Mouse (Mus musculus): Measurements from ENCODE around the gene Scn3b. TPM values are rescaled to one million over a fixed set of nuclear protein-coding genes. Genes with fewer than 3 reads are reported as not detected.
A peak's percentile ranks its signal among the peaks of the same experiment; 100 is the strongest.

The Scn3b gene
- polyA plus RNA-seq, 1 experiment: 33.2 TPM

DNA sequence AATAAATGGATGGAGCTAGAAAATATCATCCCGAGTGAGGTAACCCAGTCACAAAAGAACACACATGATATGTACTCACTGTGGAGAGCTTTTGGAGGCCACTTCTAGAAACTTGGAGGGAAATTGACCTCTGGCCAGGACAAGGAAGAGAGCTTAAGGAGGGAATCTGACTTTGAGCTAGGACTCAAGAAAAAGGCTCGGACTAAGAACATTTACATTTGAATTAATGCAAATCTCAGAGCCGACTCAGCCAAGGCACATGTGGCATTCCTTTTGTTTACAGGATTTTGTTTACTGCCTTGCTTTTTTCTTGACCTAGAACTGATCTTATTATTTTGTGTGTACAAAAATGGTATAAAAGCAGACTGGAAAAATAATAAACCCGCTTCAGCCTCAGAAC lies 29.3 kb upstream of the Scn3b start:
- no peaks in the 10 kb centered on the region for H3K4me1 ChIP-seq (ENCODE audit: control insufficient read depth, insufficient read depth, low read length)
- DNase-seq: no peak
- 58% methylated on average over 4 of the region's 4 CpGs for WGBS
- H3K4me3 ChIP-seq (replicated peaks; ENCODE audit: extremely low read depth, low read depth, low read length): no peak overlapping the region
- TF ChIP-seq CTCF (IDR thresholded peaks at IDR 0.05; ENCODE audit: insufficient read depth, low read length): no peak
- TF ChIP-seq POLR2A (IDR thresholded peaks at IDR 0.05; ENCODE audit: borderline replicate concordance, extremely low read depth, low read depth, low read length): no peak

DNA sequence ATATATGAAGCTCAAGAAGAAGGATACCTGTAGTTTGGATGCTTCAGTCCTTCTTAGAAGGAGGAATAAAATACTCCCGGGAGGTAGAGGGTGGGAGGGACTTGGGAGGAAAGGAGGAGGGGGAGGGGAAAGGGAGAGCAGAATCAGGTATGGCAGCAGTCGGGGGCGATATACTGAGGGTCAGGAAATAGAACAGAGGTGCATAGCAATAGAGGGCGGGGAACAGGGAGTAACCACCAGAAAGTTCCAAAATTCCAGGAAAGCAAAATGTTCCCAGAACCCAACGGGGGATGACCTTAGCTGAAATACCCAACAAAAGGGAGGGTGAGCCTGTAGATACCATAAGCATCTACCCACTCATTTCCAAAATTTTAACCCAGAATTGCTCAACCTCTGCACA lies 28.7 kb upstream of the Scn3b start:
- Histone ChIP-seq H3K4me1 (ENCODE audit: control insufficient read depth, insufficient read depth, low read length) (no peaks in the 10 kb centered on the region), H3K4me3 (replicated peaks; ENCODE audit: extremely low read depth, low read depth, low read length) (no peak overlapping the region)
- TF ChIP-seq POLR2A (IDR thresholded peaks at IDR 0.05; ENCODE audit: borderline replicate concordance, extremely low read depth, low read depth, low read length) (no peak), CTCF (IDR thresholded peaks at IDR 0.05; ENCODE audit: insufficient read depth, low read length) (no peak)
- 44% methylated on average over 5 of the region's 5 CpGs for WGBS
- DNase-seq: no peak

DNA sequence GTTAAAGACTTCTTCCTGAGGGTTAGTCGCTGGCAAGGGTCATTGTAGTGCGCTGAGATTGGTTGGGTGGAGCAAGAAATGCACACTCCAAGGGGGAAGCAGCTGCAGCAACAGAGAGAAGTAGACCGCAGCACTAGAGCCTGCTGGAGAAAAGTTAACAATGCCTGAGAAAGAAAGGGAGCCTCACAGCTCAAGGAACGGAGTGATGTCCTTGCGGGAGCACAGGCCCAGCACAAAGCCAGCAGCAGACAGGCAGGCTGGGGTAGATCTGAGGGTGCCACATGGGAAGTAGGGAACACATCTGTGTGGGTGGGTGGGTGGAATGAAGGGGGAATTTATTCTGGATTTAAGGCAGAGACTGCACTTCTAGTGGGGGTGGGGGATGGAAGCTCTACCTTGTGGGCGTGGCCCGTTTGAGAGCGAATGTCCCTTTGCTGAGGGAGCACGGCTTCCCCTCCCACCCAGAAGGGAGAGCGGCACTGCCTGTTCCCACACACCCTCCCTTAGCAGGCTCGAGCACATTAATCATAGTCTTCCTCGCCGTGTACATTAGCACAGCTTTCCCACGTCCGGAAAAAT lies 27.7 kb upstream of the Scn3b start:
- Histone ChIP-seq H3K4me1 (ENCODE audit: control insufficient read depth, insufficient read depth, low read length) (no peaks in the 10 kb centered on the region), H3K4me3 (replicated peaks; ENCODE audit: extremely low read depth, low read depth, low read length) (peak overlapping the region; percentile 12)
- DNase-seq: peak; percentile 25
- TF ChIP-seq CTCF (IDR thresholded peaks at IDR 0.05; ENCODE audit: insufficient read depth, low read length) (no peak), POLR2A (IDR thresholded peaks at IDR 0.05; ENCODE audit: borderline replicate concordance, extremely low read depth, low read depth, low read length) (no peak; the same call in 1 of the 2 replicates)
- WGBS: 3% methylated on average over 15 of the region's 15 CpGs

DNA sequence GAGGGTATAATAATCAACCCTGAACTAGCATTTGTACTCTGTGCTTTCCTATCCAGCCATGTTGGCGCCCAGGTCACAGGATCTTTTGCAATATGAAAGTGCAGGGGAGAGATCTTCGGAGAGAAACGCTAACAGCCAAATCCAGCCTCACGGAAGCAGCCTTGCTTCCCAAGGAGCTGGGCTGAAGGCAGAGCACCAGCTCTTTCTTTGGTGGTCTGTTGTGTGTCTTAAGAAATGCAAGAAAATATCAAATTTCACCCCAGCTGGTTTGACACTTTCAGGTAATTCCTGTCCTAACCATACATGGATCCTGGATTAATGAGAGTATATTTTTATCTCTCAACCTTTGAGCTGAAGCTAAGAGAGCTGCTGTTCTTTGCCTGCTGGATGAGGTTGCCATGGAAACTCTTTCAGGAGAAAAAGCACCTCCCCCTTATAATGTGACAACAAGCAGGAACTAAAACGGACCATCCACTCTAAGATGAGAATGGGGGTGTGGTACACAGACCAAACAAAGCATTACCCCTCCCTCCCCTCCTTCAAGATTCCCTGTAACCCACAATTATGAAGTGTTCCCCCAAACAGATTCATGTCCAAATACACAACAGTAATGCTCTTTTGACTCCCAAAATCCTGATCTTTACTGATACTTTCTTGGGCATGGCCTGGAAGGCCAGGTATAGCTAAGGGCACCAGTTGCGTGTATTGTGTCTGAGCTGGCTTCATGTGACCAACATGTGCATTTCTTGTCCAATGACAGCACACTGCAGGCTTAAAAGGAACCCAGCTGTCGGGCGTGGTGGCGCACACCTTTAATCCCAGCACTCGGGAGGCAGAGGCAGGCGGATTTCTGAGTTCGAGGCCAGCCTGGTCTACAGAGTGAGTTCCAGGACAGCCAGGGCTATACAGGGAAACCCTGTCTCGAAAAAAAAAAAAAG lies 26.8 kb upstream of the Scn3b start:
- Histone ChIP-seq H3K4me1 (ENCODE audit: control insufficient read depth, insufficient read depth, low read length) (no peaks in the 10 kb centered on the region), H3K4me3 (replicated peaks; ENCODE audit: extremely low read depth, low read depth, low read length) (peak overlapping the region; percentile 12)
- DNase-seq: peak; percentile 14
- WGBS: 55% methylated on average over 13 of the region's 13 CpGs
- TF ChIP-seq POLR2A (IDR thresholded peaks at IDR 0.05; ENCODE audit: borderline replicate concordance, extremely low read depth, low read depth, low read length) (no peak), CTCF (IDR thresholded peaks at IDR 0.05; ENCODE audit: insufficient read depth, low read length) (no peak)

DNA sequence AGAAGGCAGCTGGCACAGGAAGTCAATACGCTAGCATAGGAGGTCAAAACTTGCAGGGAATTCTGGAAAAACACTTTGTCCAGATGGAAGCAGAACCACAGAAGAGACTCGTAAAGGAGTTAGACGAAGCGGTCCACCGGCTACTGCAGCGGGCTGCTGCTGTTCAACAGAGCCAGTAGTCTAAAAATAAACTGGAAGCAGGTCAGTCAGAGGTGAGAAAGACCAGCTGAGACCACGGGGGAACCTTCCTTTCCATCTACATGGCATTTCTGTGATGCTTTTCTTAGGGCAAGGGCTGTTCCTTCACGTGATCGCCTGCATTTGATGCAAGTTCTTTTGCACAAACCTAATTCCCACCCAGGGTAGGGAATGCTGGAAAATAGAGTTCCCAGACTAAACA lies 23.6 kb upstream of the Scn3b start:
- no peak for TF ChIP-seq CTCF (IDR thresholded peaks at IDR 0.05; ENCODE audit: insufficient read depth, low read length)
- TF ChIP-seq POLR2A (IDR thresholded peaks at IDR 0.05; ENCODE audit: borderline replicate concordance, extremely low read depth, low read depth, low read length): no peak
- DNase-seq: no peak
- no peak overlapping the region for H3K4me3 ChIP-seq (replicated peaks; ENCODE audit: extremely low read depth, low read depth, low read length)
- 56% methylated on average over 9 of the region's 9 CpGs for WGBS
- H3K4me1 ChIP-seq (ENCODE audit: control insufficient read depth, insufficient read depth, low read length): no peaks in the 10 kb centered on the region

DNA sequence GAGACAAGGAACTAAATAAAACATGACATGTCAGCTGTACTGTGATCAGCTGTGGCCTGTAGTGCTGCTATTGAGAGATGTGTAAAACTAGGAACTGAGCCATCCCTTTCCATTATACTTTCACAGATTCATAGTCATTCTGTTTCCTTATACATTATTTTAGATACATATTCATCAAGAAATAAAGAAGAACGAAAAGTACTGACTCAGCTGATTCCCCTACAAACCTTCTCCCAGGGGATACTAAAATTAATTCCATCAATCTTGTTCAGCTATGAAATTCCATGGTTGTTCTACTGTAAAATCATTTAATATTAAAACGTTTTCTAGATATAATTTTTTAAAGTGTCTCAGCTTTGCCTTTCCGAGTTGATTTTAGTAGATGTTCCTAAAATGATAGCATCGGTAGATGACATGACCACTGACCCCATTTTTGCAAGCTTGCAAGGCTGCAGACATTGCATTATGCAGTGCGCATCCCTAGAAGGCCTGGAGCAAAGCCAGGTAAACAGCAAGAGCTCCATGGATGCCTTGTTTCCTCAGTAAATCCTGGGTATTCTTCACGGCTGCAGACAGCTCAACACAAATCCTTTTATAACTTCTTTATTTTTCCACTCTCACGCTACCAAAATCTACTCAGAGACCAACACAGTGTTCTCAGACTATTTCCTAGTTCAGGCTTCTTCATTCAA lies 22.9 kb upstream of the Scn3b start:
- no peak for DNase-seq
- no peaks in the 10 kb centered on the region for H3K4me1 ChIP-seq (ENCODE audit: control insufficient read depth, insufficient read depth, low read length)
- TF ChIP-seq POLR2A (IDR thresholded peaks at IDR 0.05; ENCODE audit: borderline replicate concordance, extremely low read depth, low read depth, low read length) (no peak), CTCF (IDR thresholded peaks at IDR 0.05; ENCODE audit: insufficient read depth, low read length) (no peak)
- no peak overlapping the region for H3K4me3 ChIP-seq (replicated peaks; ENCODE audit: extremely low read depth, low read depth, low read length)
- 83% methylated on average over 7 of the region's 7 CpGs for WGBS

DNA sequence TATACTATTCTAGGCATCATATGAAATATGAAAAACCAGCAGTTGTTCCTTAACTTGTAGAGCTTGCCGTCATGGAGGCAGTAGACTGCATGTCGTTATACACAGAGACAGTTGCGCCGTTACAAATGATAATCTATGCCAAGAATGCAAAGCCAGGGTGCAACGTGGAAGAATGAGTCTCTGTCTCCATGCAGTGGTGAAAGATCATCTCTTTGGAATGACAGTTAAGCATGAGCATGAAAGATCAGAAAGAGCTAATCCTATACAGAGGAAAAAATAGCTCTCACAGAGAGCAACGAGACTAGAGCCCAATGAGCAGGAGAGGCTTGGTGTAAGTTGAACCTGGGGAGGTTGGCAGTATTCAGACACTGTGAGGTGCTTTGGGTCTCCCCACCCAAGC lies 22.3 kb upstream of the Scn3b start:
- TF ChIP-seq POLR2A (IDR thresholded peaks at IDR 0.05; ENCODE audit: borderline replicate concordance, extremely low read depth, low read depth, low read length) (no peak), CTCF (IDR thresholded peaks at IDR 0.05; ENCODE audit: insufficient read depth, low read length) (no peak)
- no peak overlapping the region for H3K4me3 ChIP-seq (replicated peaks; ENCODE audit: extremely low read depth, low read depth, low read length)
- 75% methylated on average over 6 of the region's 6 CpGs for WGBS
- no peak for DNase-seq
- peaks cover 4% of the 10 kb centered on the region; the same call in 1 of the 2 replicates for H3K4me1 ChIP-seq (ENCODE audit: control insufficient read depth, insufficient read depth, low read length)

DNA sequence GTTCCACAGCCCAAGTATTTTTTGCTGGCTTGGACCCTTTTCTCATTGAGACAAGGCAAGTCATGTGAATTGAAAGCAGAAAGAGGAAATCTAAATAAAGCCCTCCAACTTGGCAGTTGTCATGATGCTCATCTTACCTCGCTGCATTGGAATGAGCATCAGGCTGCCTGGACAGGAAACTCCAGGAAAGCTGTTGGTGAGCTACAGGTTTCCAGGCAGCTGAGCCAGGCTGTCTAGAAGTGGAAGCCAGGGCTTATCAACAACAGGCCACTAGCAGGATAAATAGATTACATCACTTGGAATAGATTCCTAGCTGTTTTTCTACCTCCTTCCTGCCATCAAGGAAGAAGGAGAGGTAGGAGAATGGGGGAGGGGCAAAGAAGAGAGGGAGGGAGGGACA lies 19.9 kb upstream of the Scn3b start:
- Histone ChIP-seq H3K4me1 (ENCODE audit: control insufficient read depth, insufficient read depth, low read length) (peaks cover 4% of the 10 kb centered on the region; the same call in 1 of the 2 replicates), H3K4me3 (replicated peaks; ENCODE audit: extremely low read depth, low read depth, low read length) (no peak overlapping the region)
- no peak for DNase-seq
- no peak for TF ChIP-seq POLR2A (IDR thresholded peaks at IDR 0.05; ENCODE audit: borderline replicate concordance, extremely low read depth, low read depth, low read length)
- 33% methylated on average over 1 of the region's 1 CpGs for WGBS

DNA sequence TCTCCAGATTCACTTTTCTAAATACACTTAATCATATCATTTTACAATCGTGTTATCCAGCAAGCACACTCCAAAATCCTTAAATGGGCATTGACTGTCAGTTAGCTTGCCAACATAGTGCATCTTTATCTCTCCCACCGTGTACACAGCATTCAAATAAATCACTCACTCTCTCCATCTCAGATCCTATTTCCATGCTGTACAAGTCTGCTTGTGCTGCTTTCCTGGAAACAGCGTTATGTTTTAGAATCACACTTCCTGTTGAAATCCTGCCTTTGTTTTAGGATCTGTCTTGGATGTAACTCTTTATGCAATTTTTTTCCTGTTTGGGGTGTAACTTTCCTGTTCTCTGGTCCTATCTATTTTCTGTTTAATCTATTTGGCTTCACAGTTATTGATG lies 16.6 kb upstream of the Scn3b start:
- no peak for TF ChIP-seq POLR2A (IDR thresholded peaks at IDR 0.05; ENCODE audit: borderline replicate concordance, extremely low read depth, low read depth, low read length)
- TF ChIP-seq CTCF (IDR thresholded peaks at IDR 0.05; ENCODE audit: insufficient read depth, low read length): no peak
- 28% methylated on average over 3 of the region's 3 CpGs for WGBS
- DNase-seq: no peak
- Histone ChIP-seq H3K4me3 (replicated peaks; ENCODE audit: extremely low read depth, low read depth, low read length) (no peak overlapping the region), H3K4me1 (ENCODE audit: control insufficient read depth, insufficient read depth, low read length) (peaks cover 4% of the 10 kb centered on the region; the same call in 1 of the 2 replicates)

Measured in lung, adult 2 months (tissue).